Mouse (Mus musculus): ENCODE measurements around the gene Inhbc. TPM values are rescaled to one million over a fixed set of nuclear protein-coding genes. Genes with fewer than 3 reads are reported as not detected.

Inhbc gene
- total and polyA plus RNA-seq, 3 experiments: 0.20 to 0.38 TPM; not detected in 1

- no peak for DNase-seq (ENCODE audit: extremely low read depth)
- Histone ChIP-seq H3K27me3 (replicated peaks) (peaks cover 33% of the 10 kb centered on the region), H3K4me1 (ENCODE audit: control insufficient read depth in 1 of 2, insufficient read depth in 2 of 2) (peaks cover 0 to 28% of the 10 kb centered on the region in 2 experiments; a peak in 2 of 4 replicates), H3K9ac (ENCODE audit: insufficient read depth, low read depth) (no peak overlapping the region), H3K36me3 (replicated peaks in 1 of 2; ENCODE audit: control insufficient read depth in 1 of 2, insufficient read depth in 1 of 2, low read length in 1 of 2) (no peaks in the 10 kb centered on the region), H3K4me3 (replicated peaks in 1 of 3; ENCODE audit: low read depth in 2 of 3, low read length in 2 of 3, poor library complexity in 1 of 3) (no peak overlapping the region), H3K9me3 (replicated peaks; ENCODE audit: low read length) (no peaks in the 10 kb centered on the region), H3K27ac (ENCODE audit: insufficient read depth, low read depth) (no peak overlapping the region), H3K79me2 (replicated peaks; ENCODE audit: control insufficient read depth, extremely low read depth, insufficient read depth, poor library complexity, severe bottlenecking) (no peaks in the 10 kb centered on the region), H3K4me2 (ENCODE audit: insufficient read depth, low read depth, poor library complexity, severe bottlenecking) (no peak overlapping the region)
- dilution Hi-C loops (cut with MboI; ENCODE audit: extremely low pct_ligation_motif_present, extremely low pct_unique_long_range_greater_than_20kb, low sequenced_read_pairs) (no loop called here), in situ Hi-C loops (cut with MboI; ENCODE audit: low pct_ligation_motif_present, low pct_unique_long_range_greater_than_20kb, low sequenced_read_pairs) (no loop called here)
- TF ChIP-seq ZMIZ1 (IDR thresholded peaks at IDR 0.05; ENCODE audit: low read depth, low read length) (no peak), BHLHE40 (IDR thresholded peaks at IDR 0.05; ENCODE audit: low read depth, low read length) (no peak), IRF4 (IDR thresholded peaks at IDR 0.05; ENCODE audit: low read depth, low read length) (no peak)
These were observed 32.6 kb downstream of the Inhbc start for GRCm38 (mm10) chr10:127337536-127338099.

- dilution Hi-C loops (cut with MboI; ENCODE audit: extremely low pct_ligation_motif_present, extremely low pct_unique_long_range_greater_than_20kb, low sequenced_read_pairs): no loop called here
- TF ChIP-seq CHD2 (IDR thresholded peaks at IDR 0.05; ENCODE audit: low read length) (no peak), RCOR1 (conservative IDR thresholded peaks at IDR 0.05; ENCODE audit: low read depth, low read length) (no peak), NELFE (IDR thresholded peaks at IDR 0.05; ENCODE audit: low read depth, low read length) (no peak), TBP (conservative IDR thresholded peaks at IDR 0.05; ENCODE audit: low read depth, low read length) (no peak), SMC3 (IDR thresholded peaks at IDR 0.05; ENCODE audit: low read depth, low read length) (no peak), ETS1 (conservative IDR thresholded peaks at IDR 0.05; ENCODE audit: low read depth, low read length) (no peak), MAFK (IDR thresholded peaks at IDR 0.05; ENCODE audit: insufficient replicate concordance, low read length) (no peak), ZKSCAN1 (IDR thresholded peaks at IDR 0.05; ENCODE audit: borderline replicate concordance, low read depth, low read length) (no peak), IRF4 (IDR thresholded peaks at IDR 0.05; ENCODE audit: low read depth, low read length) (no peak), RAD21 (IDR thresholded peaks at IDR 0.05; ENCODE audit: low read depth, low read length) (no peak), BHLHE40 (IDR thresholded peaks at IDR 0.05; ENCODE audit: low read depth, low read length) (no peak), CHD1 (IDR thresholded peaks at IDR 0.05; ENCODE audit: low read depth, low read length) (no peak), NRF1 (IDR thresholded peaks at IDR 0.05; ENCODE audit: low read depth, low read length) (no peak), UBTF (IDR thresholded peaks at IDR 0.05; ENCODE audit: low read depth, low read length) (no peak), EP300 (IDR thresholded peaks at IDR 0.05; ENCODE audit: low read length) (no peak), MAX (IDR thresholded peaks at IDR 0.05; ENCODE audit: low read length) (no peak), USF1 (IDR thresholded peaks at IDR 0.05; ENCODE audit: low read depth, low read length) (no peak), PAX5 (IDR thresholded peaks at IDR 0.05; ENCODE audit: low read length) (no peak), JUN (IDR thresholded peaks at IDR 0.05; ENCODE audit: insufficient read depth, low read depth, low read length) (no peak)
- peaks cover 29% of the 10 kb centered on the region for H3K27me3 ChIP-seq (replicated peaks)
These were observed 33.3 kb downstream of the Inhbc start for GRCm38 (mm10) chr10:127336952-127337351.

More at GRCm38 (mm10) chr10:127336952-127337351, 33.3 kb downstream of the Inhbc start:
- no peak for DNase-seq (ENCODE audit: extremely low read depth)
- Histone ChIP-seq H3K79me2 (replicated peaks; ENCODE audit: control insufficient read depth, extremely low read depth, insufficient read depth, poor library complexity, severe bottlenecking) (no peaks in the 10 kb centered on the region), H3K27ac (ENCODE audit: insufficient read depth, low read depth) (no peak overlapping the region), H3K36me3 (replicated peaks in 1 of 2; ENCODE audit: control insufficient read depth in 1 of 2, insufficient read depth in 1 of 2, low read length in 1 of 2) (peaks cover 0 to 5% of the 10 kb centered on the region in 2 experiments), H3K4me2 (ENCODE audit: insufficient read depth, low read depth, poor library complexity, severe bottlenecking) (no peak overlapping the region), H3K9me3 (replicated peaks; ENCODE audit: low read length) (no peaks in the 10 kb centered on the region), H3K9ac (ENCODE audit: insufficient read depth, low read depth) (no peak overlapping the region), H3K4me1 (ENCODE audit: control insufficient read depth in 1 of 2, insufficient read depth in 2 of 2) (peaks cover 0 to 21% of the 10 kb centered on the region in 2 experiments; a peak in 2 of 4 replicates), H3K4me3 (replicated peaks in 1 of 3; ENCODE audit: low read depth in 2 of 3, low read length in 2 of 3, poor library complexity in 1 of 3) (no peak overlapping the region)
- in situ Hi-C loops (cut with MboI; ENCODE audit: low pct_ligation_motif_present, low pct_unique_long_range_greater_than_20kb, low sequenced_read_pairs): no loop called here
